Mouse (Mus musculus) kidney, postnatal 4 days (tissue): Measurements from ENCODE around the gene Npdc1.

ENCODE experiments used
- DNase-seq, 2 experiments: peaks; one replicate each; pipeline ENCODE4 v3.0.0; 2021; ENCODE audit warnings: mixed read lengths in 2 of 2

Npdc1 gene

GRCm38 (mm10) chr2:25399051-25399450 is at the start of gene Npdc1:
Npdc1 (plus strand) TSS chr2:25399351.
- DNase-seq: no peak

- no peak for DNase-seq
These were observed 49.7 kb upstream of the Npdc1 start for GRCm38 (mm10) chr2:25349499-25349898.

- no peak for DNase-seq
These were observed 48.5 kb upstream of the Npdc1 start for GRCm38 (mm10) chr2:25350701-25351100.

- DNase-seq: no peak
These were observed 44.9 kb upstream of the Npdc1 start for GRCm38 (mm10) chr2:25354211-25354610.

- no peak for DNase-seq
These were observed 43.6 kb upstream of the Npdc1 start for GRCm38 (mm10) chr2:25355419-25356066.

GRCm38 (mm10) chr2:25356208-25357079 is 42.7 kb upstream of the Npdc1 start, which contains the start of gene Dpp7:
Dpp7 (minus strand) TSS chr2:25356359.
- peak; percentile 88 to 92 for DNase-seq

GRCm38 (mm10) chr2:25359848-25360247 is 39.3 kb upstream of the Npdc1 start:
- no peak for DNase-seq

- DNase-seq: peak in 1 of 2 experiments; percentile 46
These were observed 35.5 kb upstream of the Npdc1 start for GRCm38 (mm10) chr2:25363478-25364178.

GRCm38 (mm10) chr2:25364313-25364712 is 34.8 kb upstream of the Npdc1 start:
- DNase-seq: no peak

- DNase-seq: no peak
These were observed 34.4 kb upstream of the Npdc1 start for GRCm38 (mm10) chr2:25364761-25365090.

GRCm38 (mm10) chr2:25365091-25365761 is 33.9 kb upstream of the Npdc1 start, which contains the start of gene Uap1l1:
Uap1l1 (minus strand) TSS chr2:25365682.
- DNase-seq: peak; percentile 87 to 92

GRCm38 (mm10) chr2:25369996-25370395 is 29.2 kb upstream of the Npdc1 start:
- no peak for DNase-seq

- peak; percentile 85 to 92 for DNase-seq
These were observed 27.1 kb upstream of the Npdc1 start, which contains the start of gene Sapcd2 for GRCm38 (mm10) chr2:25371764-25372643. Sapcd2 (plus strand) TSS chr2:25372321.

GRCm38 (mm10) chr2:25372644-25373391 is 26.3 kb upstream of the Npdc1 start:
- DNase-seq: no peak

GRCm38 (mm10) chr2:25373431-25373830 is 25.7 kb upstream of the Npdc1 start:
- DNase-seq: no peak

- DNase-seq: peak; percentile 73 to 78
These were observed 22.6 kb upstream of the Npdc1 start for GRCm38 (mm10) chr2:25376589-25376988.

- DNase-seq: no peak
These were observed 14.7 kb upstream of the Npdc1 start for GRCm38 (mm10) chr2:25384492-25384891.

- DNase-seq: no peak
These were observed 7.9 kb upstream of the Npdc1 start for GRCm38 (mm10) chr2:25391266-25391665.

- DNase-seq: peak; percentile 55 to 65
These were observed 4.6 kb upstream of the Npdc1 start for GRCm38 (mm10) chr2:25394281-25395221.
